Mouse (Mus musculus) bone marrow, adult 2 months (tissue): ENCODE data around the gene Cntn1. TPM values are rescaled to one million over a fixed set of nuclear protein-coding genes. Genes with fewer than 3 reads are reported as not detected.

Experiments
- H3K27ac ChIP-seq: fragments of 200-500 bp; 2 replicates; pipeline ENCODE4 v1.5.1; 2012; ENCODE audit warnings: low read depth, mild to moderate bottlenecking, control low read depth, inconsistent platforms, low read length; ENCODE audit not compliant: control insufficient read depth, poor library complexity, insufficient read depth
- H3K4me1 ChIP-seq: fragments of 200-500 bp; 2 replicates; pipeline ENCODE4 v1.6.1; 2011; ENCODE audit warnings: low read length; ENCODE audit not compliant: control insufficient read depth, insufficient read depth
- H3K4me3 ChIP-seq: fragments of 200-500 bp; replicated peaks from 2 replicates; pipeline ENCODE3; 2011; ENCODE audit warnings: mild to moderate bottlenecking, low read depth, low read length, control low read depth; ENCODE audit not compliant: control insufficient read depth
- CTCF ChIP-seq: fragments of 200-500 bp; IDR thresholded peaks from 2 replicates; pipeline ENCODE4 v1.5.1; 2011; ENCODE audit warnings: low read length, control low read depth; ENCODE audit not compliant: control insufficient read depth, insufficient read depth
- POLR2A ChIP-seq: fragments of 200-500 bp; IDR thresholded peaks from 2 replicates; pipeline ENCODE4 v1.6.1; 2011; ENCODE audit warnings: low read depth, mild to moderate bottlenecking, control low read depth, low read length, borderline replicate concordance; ENCODE audit not compliant: control insufficient read depth
- WGBS: fragments of 180-500 bp; shearing (Covaris S2); methylation state at CpG from one replicate; pipeline ENCODE4 v1.1.7; 2018; 5-methylcytosine and 5-hydroxymethylcytosine counted together
- polyA plus RNA-seq: library from polyadenylated mRNA; stranded (reverse); fragments of >200 nt; gene quantifications from 2 replicates; pipeline ENCODE4 v1.2.4, GENCODE M21; 2011; ENCODE audit warnings: low replicate concordance; ENCODE audit not compliant: missing spikeins, insufficient read depth, insufficient read length

The Cntn1 gene
- polyA plus RNA-seq, 1 experiment = not detected

DNA sequence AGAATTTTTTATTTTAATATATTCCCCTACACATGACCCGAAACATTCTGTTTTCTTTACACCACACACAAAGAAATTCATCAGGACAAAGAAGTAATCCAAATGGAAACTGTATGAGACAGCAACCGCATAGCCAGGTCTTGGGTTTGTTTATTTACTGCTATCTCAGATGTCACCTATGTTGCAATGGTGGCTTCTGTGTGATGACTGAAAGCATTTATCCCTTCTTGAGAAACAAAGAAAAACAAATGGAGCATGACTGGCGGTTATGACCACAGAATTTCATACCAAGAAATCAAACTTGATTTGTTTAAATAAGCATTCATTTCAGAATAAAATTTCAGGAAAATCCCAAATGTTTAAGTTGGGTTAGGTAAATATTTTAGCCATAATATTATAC lies 245.5 kb downstream of the Cntn1 start:
- WGBS = 76% methylated on average over 3 of the region's 3 CpGs
- H3K4me1 ChIP-seq = no peaks in the 10 kb centered on the region
- H3K4me3 ChIP-seq = no peak overlapping the region
- H3K27ac ChIP-seq = no peak overlapping the region
- TF ChIP-seq CTCF (no peak), POLR2A (no peak)

DNA sequence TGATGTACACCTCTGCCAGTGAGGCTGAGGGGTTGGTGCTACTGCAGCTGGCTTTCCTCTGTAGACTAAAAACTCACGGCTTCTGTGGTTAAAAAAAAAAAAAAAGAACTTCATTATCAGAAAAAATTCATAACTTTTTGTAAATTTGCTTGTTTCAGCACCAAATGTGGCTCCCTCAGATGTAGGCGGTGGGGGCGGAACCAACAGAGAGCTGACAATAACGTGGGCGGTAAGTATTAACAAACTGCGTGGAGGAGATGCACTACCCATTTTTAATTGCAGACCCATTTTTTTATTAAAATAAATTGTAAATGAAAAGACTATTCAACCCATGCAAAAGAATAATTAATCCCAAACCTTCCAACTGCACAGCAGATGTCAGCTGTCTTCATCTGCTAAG lies 251.8 kb downstream of the Cntn1 start:
- H3K27ac ChIP-seq = no peak overlapping the region
- no peaks in the 10 kb centered on the region for H3K4me1 ChIP-seq
- 77% methylated on average over 6 of the region's 6 CpGs for WGBS
- TF ChIP-seq CTCF = no peak
- no peak for TF ChIP-seq POLR2A
- no peak overlapping the region for H3K4me3 ChIP-seq

DNA sequence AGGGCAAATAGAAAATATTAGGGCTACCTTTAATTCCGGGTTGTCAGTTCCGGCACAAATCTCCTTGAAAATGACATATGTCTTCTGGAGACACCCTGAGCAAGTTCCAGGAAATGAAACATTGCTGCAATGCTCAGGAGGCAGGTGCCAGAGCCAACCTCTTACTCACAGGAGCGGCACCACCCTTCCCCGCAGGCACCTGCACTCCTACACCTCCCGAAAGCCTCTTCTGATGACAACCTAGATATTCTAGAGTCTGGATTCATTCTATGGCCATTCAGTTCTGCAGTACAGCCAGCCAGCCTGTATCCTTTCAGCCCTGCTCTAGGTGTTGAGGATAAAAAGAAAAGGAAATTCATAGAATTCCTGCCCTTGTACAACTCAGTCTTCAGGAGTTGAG lies 253.3 kb downstream of the Cntn1 start:
- no peak for TF ChIP-seq POLR2A
- TF ChIP-seq CTCF = no peak
- Histone ChIP-seq H3K4me3 (no peak overlapping the region), H3K27ac (no peak overlapping the region), H3K4me1 (no peaks in the 10 kb centered on the region)
- 74% methylated on average over 5 of the region's 5 CpGs for WGBS

DNA sequence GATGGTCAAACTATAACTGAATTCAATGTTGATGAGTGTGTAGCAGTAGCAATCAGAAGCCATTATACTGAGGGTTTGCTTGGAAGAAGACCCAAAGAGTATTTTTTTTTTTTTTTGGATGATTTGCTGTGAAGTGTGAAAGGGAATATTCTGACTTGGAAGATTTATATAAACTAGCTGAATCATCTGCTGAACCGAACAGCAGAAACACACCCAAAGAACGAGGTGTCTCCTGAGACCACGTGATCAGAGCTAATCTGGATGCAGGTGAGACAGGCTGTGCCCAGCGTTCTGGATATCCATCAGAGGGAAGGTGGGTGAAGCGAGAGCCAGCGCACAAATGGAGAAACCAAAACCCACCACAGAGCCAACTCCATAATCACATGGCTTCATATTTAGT lies 271.0 kb downstream of the Cntn1 start:
- TF ChIP-seq CTCF (no peak), POLR2A (no peak)
- Histone ChIP-seq H3K4me1 (no peaks in the 10 kb centered on the region), H3K27ac (no peak overlapping the region), H3K4me3 (no peak overlapping the region)
- WGBS = 83% methylated on average over 6 of the region's 6 CpGs

DNA sequence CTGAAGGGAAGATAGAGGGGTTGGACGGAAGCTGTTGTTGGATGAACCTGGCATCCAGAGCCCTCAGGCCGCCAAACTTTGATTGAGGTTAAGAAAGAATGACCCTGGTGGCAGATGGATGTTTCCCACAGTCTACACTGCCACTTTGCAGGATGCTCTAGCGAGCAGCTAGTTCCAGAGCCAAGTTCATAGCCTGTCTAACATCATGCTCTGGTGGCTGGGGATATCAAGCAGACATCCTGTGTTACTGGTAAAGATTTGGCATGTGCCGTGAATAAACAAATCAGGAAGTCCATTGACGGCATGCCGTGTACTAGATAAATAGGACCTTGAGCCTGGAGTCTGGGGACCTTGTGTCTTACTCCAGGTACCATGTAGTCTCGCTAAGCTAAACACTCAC lies 276.1 kb downstream of the Cntn1 start:
- Histone ChIP-seq H3K4me1 (no peaks in the 10 kb centered on the region), H3K4me3 (no peak overlapping the region), H3K27ac (no peak overlapping the region)
- WGBS = 68% methylated on average over 7 of the region's 7 CpGs
- TF ChIP-seq CTCF = no peak
- no peak for TF ChIP-seq POLR2A

DNA sequence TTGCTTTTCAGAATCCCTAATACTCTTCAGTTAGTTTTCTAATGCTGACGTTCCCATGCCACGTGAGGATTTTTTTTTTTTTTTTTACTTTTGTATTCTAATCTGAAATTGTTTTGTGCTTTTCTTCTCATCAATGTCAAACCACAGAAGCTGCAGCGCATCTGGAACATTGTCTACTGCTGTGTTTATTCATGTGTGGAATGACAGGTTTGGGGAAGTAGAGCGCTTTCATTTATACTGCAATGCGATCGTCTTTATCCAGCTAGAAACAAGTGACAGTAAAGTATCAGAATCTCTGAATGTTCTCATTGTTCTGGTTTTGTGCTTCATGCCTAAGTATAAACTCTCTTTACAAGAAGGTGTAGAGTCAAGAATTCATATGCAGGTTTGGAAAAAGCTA lies 289.3 kb downstream of the Cntn1 start:
- H3K4me3 ChIP-seq = no peak overlapping the region
- WGBS = 79% methylated on average over 6 of the region's 6 CpGs
- no peak overlapping the region for H3K27ac ChIP-seq
- H3K4me1 ChIP-seq = no peaks in the 10 kb centered on the region
- TF ChIP-seq CTCF (no peak), POLR2A (no peak)

DNA sequence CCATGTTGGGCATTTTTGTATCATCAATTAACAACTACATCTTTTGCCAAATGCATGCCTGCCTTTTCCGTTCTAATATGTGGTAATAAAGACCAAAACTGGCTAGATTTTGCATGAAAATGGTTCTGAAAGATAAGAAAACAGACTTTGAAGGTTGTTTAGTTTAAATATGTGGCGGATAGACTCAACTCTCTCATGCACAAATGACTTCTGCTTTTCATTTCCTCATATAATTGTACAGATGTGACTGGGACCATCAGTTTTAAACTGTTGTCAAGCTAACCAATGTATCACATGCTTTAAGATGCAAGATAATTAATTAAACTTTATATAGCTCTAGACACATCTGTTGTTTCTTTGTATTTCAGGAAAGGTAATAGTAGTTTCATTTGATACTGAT lies 290.5 kb downstream of the Cntn1 start:
- no peak overlapping the region for H3K27ac ChIP-seq
- TF ChIP-seq CTCF (no peak), POLR2A (no peak)
- H3K4me3 ChIP-seq = no peak overlapping the region
- 44% methylated on average over 2 of the region's 2 CpGs for WGBS
- no peaks in the 10 kb centered on the region for H3K4me1 ChIP-seq

DNA sequence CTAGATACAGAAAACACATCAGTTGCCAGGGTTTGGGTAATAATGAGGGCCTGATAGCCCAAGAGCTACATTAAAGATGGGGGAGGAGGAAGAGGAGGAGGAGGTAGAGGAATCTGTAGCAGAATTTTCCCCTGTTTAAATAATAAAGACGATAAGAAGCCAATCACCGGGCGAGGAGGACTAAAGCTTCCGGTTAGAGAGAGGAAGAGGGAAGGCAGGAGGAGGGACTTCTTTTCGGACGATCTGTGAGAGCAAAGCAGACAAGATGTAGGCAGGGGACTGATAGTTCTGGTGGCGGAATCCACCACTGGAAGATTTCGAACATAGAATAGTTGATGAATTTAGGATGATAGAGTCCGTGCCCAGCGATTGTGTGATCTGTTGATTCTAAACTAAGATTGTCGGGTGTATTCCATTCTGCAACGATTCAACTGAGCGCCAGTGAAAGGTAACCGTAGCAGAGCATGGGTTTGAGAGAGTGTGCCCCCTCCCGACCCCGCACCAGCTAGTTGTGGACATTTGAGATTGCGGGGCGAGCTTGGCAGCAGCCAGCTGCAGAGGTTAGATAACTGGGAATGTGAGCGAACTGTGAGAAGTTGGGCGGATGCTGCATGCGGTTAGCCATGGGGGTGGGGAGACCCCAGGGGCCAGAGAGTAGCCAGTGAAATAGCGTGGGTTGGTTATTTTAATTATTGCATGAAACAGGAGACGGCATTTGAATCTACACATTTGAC lies 293.3 kb downstream of the Cntn1 start:
- no peak for TF ChIP-seq CTCF
- Histone ChIP-seq H3K4me1 (no peaks in the 10 kb centered on the region), H3K4me3 (peak overlapping the region; percentile 24), H3K27ac (no peak overlapping the region)
- WGBS = 75% methylated on average over 23 of the region's 23 CpGs

DNA sequence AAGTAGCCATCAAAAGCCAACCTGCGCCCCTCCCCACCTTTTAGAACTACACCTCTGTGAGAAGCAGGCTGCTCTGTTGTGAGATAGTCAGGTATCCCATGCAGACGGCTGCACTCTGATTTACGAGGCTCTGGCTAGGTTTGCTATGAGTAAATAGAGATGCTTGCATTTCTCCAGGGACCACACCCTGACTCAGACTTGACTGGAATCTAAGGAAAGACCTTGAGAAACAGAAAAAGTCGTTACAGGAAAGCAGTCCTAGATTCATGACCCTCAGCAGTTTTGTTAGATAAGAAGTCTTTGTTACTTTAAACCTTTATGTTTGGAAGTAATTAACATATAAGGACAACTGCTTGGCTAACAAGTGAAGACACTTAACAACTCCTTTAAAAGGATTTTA lies 296.5 kb downstream of the Cntn1 start:
- H3K27ac ChIP-seq = no peak overlapping the region
- H3K4me1 ChIP-seq = no peaks in the 10 kb centered on the region
- WGBS = 57% methylated on average over 4 of the region's 4 CpGs
- TF ChIP-seq POLR2A (no peak), CTCF (no peak)
- no peak overlapping the region for H3K4me3 ChIP-seq
